Mouse (Mus musculus) limb, embryonic 12.5 days (tissue): ENCODE measurements around the gene Usb1. TPM values are rescaled to one million over a fixed set of nuclear protein-coding genes. Genes with fewer than 3 reads are reported as not detected.

ENCODE experiments used
- ATAC-seq: fragments of 200-750 bp; cut with Nextera tagmentation; 2 replicates; pipeline ENCODE4 v1.8.0; 2017; ENCODE audit warnings: low read depth, moderate TSS enrichment; ENCODE audit not compliant: insufficient number of reproducible peaks, insufficient read depth, low FRiP score, low TSS enrichment
- H3K27ac ChIP-seq: fragments of 300-500 bp; sonication (generic); 2 replicates; pipeline ENCODE4 v1.5.1; 2016; ENCODE audit warnings: mild to moderate bottlenecking, moderate library complexity
- H3K27me3 ChIP-seq: fragments of 300-500 bp; sonication (generic); 2 replicates; pipeline ENCODE4 v1.6.1; 2016; ENCODE audit warnings: mild to moderate bottlenecking, moderate library complexity
- H3K36me3 ChIP-seq: fragments of 300-500 bp; sonication (generic); 2 replicates; pipeline ENCODE4 v1.6.1; 2016; ENCODE audit warnings: mild to moderate bottlenecking, moderate library complexity
- H3K4me1 ChIP-seq: fragments of 300-500 bp; sonication (generic); replicated peaks from 2 replicates; pipeline ENCODE4 v1.6.1; 2016
- H3K4me2 ChIP-seq: fragments of 300-500 bp; sonication (generic); 2 replicates; pipeline ENCODE4 v1.6.1; 2016; ENCODE audit warnings: mild to moderate bottlenecking, moderate library complexity
- H3K4me3 ChIP-seq: fragments of 300-500 bp; sonication (generic); replicated peaks from 2 replicates; pipeline ENCODE4 v1.5.1; 2016; ENCODE audit warnings: mild to moderate bottlenecking
- H3K9ac ChIP-seq: fragments of 300-500 bp; sonication (generic); replicated peaks from 2 replicates; pipeline ENCODE4 v1.6.1; 2016; ENCODE audit warnings: mild to moderate bottlenecking, moderate library complexity
- H3K9me3 ChIP-seq: fragments of 300-500 bp; sonication (generic); 2 replicates; pipeline ENCODE4 v1.6.1; 2016; ENCODE audit warnings: mild to moderate bottlenecking, moderate library complexity
- WGBS: fragments of 180-500 bp; shearing (Covaris S2); methylation state at CpG from one replicate; pipeline ENCODE4 v1.1.7; 2016; 5-methylcytosine and 5-hydroxymethylcytosine counted together
- polyA plus RNA-seq: library from polyadenylated mRNA; unstranded; fragments of >200 nt; fragmentation: Nextera tagmentation; extraction: Ambion mirVana; gene quantifications from 2 replicates; pipeline ENCODE4 v1.2.1, GENCODE M21; 2016

Usb1 gene
- polyA plus RNA-seq, 1 experiment from 2014 or later, result 39.7 TPM

DNA sequence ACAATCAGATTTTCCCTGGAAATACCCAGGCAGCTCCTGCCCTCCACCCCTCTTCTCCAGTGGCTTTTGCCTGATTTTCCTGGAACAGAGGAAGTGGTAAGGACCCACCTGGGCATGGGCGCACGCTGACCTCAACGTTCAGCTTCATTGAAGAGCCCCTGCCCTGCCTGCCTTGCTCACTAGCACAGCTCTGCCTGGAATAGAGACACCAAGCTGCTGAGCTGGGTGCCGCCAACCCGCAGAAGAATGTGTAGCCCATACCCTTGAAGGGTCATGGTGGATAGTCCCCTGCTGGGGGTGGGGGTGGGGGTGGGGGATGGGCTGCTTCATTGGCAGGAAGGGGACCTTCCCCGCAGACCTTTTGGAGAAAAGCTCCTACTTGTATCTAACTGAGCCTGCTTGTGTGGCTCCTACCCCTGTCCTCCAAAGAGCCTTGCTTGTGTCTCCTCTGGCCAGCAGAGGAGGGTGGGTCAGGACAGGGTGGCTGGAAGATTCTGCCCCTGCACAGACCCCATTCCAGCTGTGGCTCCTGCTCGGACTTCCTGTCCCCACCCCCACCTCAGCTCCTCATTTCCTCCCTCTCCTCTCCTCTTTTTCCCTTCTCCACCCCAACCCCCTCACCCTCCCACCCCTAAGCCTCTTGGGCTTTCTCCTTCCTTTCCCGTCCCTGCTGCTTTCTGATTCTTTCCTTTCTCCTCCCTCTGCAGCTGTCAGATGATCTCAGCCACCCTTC, 63.3 kb downstream of the Usb1 start:
- Histone ChIP-seq H3K9ac (no peak overlapping the region; the same call in 1 of the 2 replicates), H3K27ac (peak overlapping the region; percentile 31; the same call in 1 of the 2 replicates), H3K4me3 (no peak overlapping the region), H3K27me3 (no peaks in the 10 kb centered on the region), H3K4me2 (no peak overlapping the region), H3K4me1 (peaks cover 22% of the 10 kb centered on the region), H3K36me3 (no peaks in the 10 kb centered on the region), H3K9me3 (no peaks in the 10 kb centered on the region)
- 38% methylated on average over 8 of the region's 8 CpGs for WGBS
- no peak for ATAC-seq

DNA sequence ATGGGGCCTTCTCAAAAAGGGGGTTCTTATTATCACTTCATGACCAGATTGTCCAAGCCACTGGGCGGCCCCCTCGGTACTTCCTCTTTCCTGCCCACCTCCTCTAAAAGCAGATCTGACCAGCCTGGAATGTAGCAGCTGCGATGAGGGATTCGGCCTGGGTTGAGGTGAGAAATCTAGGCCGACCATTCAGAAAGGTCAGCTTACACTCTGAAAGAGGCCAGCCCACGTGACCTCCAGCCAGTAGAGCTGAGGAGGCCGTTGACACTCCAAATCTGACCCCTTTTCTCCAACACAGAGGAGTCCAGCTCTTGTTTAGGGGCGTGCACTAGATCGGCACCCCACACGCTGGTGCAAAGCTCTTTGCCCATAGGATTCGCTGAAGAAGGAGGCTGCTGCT, 64.7 kb downstream of the Usb1 start:
- no peaks in the 10 kb centered on the region for H3K27me3 ChIP-seq
- peaks cover 22% of the 10 kb centered on the region for H3K4me1 ChIP-seq
- ATAC-seq, result no peak
- H3K27ac ChIP-seq, result peak overlapping the region; percentile 30; the same call in 1 of the 2 replicates
- H3K9ac ChIP-seq, result no peak overlapping the region
- WGBS, result 50% methylated on average over 11 of the region's 11 CpGs
- no peaks in the 10 kb centered on the region for H3K9me3 ChIP-seq
- H3K4me2 ChIP-seq, result no peak overlapping the region
- H3K4me3 ChIP-seq, result no peak overlapping the region
- no peaks in the 10 kb centered on the region for H3K36me3 ChIP-seq

Other genes with a start within 250 kb of the Usb1 start
- gene Kifc3, start 129.5 kb upstream of the Usb1 start, polyA plus RNA-seq, result 16.4 and 16.5 TPM in 2 replicates
- gene Cngb1, start 25.7 kb upstream of the Usb1 start, polyA plus RNA-seq, result 0.26 TPM in 1 of 2 replicates, not detected in the other
- 0.56 TPM in 1 of 2 replicates, not detected in the other for gene Tepp, start 21.7 kb upstream of the Usb1 start, polyA plus RNA-seq
- gene Zfp319, start 334 bp upstream of the Usb1 start, polyA plus RNA-seq, result 11.3 and 12.9 TPM in 2 replicates
- 12.5 and 13.8 TPM in 2 replicates for gene Mmp15, start 20.0 kb downstream of the Usb1 start, polyA plus RNA-seq
- 136 and 144 TPM in 2 replicates for gene Cfap20, start 102.6 kb downstream of the Usb1 start, polyA plus RNA-seq
- 12.6 and 14.0 TPM in 2 replicates for gene Csnk2a2, start 157.8 kb downstream of the Usb1 start, polyA plus RNA-seq
- gene Ccdc113, start 201.8 kb downstream of the Usb1 start, polyA plus RNA-seq, result not detected in 2 replicates
- gene Prss54, start 244.1 kb downstream of the Usb1 start, polyA plus RNA-seq, result not detected in 2 replicates